Mouse (Mus musculus): ENCODE results near the gene Itgb6.
A peak's percentile ranks its signal among the peaks of the same experiment; 100 is the strongest.

The Itgb6 gene

DNA sequence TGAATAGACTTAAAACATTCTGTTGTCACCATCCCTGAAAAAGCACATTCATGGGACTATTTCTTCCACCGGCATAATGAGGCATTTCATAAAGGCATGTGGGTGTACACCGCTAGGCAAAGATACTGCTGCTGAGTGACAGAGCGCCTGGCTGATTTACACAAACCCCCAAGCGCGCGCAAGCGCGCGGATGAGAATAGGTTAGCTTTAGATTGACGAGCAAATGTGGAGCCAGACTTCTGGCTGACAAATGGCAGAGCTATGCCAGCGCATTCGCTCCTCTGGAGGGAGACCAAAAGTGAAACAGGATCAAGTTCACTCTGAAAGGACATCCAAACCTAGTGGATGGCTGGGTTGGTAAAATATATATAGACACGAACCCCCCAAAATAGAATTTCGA is at the start of gene Itgb6:
Itgb6 (minus strand) TSS at position 130 of the 400 bp plus-strand sequence.
- no peak for DNase-seq (ENCODE audit: low read depth)

DNA sequence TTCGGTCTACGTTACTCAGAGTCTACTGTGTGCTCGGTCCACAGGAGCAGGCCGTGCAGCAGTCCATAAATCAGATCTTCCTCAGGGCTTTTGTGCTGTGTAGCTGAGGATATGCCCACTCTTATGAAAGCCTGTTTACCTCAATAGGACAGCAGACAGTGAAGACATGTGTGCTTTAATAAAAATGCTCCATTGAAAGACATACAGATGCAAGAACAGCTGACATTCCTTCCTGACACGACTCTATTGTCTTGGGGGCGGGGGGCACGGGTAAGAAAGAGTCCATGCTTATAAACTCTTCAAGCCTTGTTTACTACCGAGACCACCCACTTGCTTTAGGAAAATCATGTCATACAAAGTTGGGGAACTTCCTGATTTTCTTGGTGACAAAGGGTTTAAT is 44.0 kb upstream of the Itgb6 start:
- no peak for DNase-seq (ENCODE audit: low read depth)

DNA sequence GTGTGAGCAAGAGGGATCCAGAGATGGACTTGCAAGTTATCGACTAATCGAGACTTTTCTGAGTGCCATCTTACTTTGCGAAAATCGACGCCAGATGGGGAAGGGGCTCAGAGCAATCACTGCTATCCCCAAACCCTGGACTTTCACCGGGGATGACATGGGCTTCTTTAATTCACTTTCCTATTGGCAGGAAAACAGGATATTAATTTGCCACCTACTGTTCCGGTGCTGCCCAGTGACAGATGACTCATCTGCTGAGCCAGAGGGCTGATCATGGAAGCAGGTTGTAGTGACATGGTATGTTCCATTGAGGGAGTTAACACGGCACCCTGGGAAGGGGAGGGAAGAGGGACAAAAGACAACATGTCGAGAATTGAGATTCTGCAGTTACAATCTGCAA is 33.8 kb upstream of the Itgb6 start:
- DNase-seq (ENCODE audit: low read depth): no peak

DNA sequence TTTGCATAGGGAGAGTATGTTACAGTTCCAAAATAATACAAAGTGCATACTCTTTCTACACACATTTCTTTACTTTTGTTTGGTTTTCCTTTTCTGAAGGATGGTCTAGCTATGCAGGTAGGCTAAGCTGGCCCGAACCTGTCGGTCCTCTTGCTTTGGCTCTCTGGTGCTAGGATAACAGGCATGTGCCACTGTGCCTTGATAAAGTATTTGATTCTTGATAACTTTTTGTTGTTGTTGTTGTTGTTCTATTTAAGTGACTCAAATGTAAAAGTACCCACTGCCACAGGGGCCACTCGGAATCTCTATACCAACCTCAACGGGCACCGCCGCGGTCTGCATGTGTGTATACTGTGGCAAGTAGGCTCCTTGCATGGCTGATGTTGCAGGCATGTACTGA is 32.7 kb upstream of the Itgb6 start:
- no peak for DNase-seq (ENCODE audit: low read depth)

- no peak for DNase-seq (ENCODE audit: low read depth)
These were observed 28.8 kb upstream of the Itgb6 start for GRCm38 (mm10) chr2:60751274-60751673.

DNA sequence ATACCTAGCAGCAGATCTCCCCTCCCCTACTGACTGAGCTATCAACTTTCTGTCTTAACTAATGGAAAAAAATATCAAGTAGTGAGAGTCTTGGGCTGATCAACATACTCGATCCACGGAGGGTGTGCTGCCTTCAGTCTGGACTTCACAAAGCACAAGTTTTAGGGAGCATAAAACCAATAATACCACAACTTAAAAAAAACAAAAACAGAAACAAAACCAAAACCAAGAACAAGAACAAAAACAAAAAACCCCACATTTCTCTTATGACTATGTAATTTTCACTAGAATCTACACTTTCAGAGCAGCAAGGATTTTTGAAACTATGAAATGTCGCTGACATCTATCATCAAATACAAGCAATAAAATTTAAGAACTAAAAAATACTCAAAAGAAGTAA is 28.1 kb upstream of the Itgb6 start:
- no peak for DNase-seq (ENCODE audit: low read depth)

- peak; percentile 50 for DNase-seq (ENCODE audit: low read depth)
These were observed 26.1 kb upstream of the Itgb6 start for GRCm38 (mm10) chr2:60748585-60748984.

DNA sequence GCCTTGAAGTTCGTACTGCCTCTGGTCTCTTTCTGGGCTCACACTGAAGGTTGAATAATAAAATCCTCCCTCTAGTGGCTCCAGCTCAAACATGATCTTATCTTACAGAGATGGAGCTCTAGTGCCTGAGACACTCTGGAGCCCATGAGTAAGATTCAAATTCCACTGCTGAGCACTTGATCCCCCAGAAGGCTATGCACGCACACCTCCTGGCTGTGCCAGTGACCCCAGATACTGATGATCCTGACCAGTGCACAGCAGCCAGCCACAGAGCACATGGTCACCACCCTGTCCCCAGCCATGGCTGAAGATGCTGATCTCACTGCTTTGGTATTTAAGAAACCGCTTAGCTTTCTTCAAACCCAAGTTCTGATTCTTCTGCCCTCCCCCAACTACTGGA is 25.1 kb upstream of the Itgb6 start:
- DNase-seq (ENCODE audit: low read depth): peak; percentile 30

DNA sequence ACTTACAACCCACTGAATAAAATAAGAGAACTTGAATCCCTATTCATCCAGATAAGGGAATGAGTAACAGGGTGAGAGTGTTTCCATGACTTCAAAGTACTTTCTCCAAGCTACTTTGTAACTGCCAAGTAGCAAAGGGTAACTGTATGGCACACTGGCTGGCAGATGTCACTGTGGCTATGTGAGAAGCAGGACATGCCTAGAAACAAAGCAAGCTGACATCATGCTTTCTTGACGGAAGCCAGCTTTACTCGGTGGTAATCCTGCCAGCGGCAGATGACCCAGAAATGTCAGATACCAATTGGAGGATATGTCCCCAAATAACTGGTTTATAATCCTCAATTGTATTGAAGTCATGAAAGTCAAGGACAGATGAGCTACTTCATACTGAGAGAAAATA is 22.2 kb upstream of the Itgb6 start:
- no peak for DNase-seq (ENCODE audit: low read depth)

GRCm38 (mm10) chr2:60739389-60740137 is 17.1 kb upstream of the Itgb6 start:
- peak; percentile 84 for DNase-seq (ENCODE audit: low read depth)

DNA sequence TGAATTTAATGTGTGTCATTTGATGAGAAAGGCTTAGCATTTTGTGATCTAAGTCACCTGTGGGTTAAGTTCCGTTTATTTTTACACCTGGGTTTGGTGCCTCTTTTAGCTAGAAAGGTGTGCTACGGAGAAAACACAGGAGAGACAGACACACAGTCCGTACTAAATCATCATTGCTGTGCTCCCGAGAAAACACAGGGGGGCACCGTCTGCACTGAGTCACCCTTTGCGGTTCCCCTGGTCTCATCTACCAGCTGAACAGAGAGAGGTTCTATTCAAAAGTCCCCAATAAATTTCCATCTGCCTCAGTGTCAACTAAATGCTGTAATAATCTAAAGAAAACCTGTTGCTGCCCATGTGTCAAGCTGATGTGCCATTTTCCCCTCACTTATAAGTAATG is 8.5 kb upstream of the Itgb6 start:
- DNase-seq (ENCODE audit: low read depth): peak; percentile 30

GRCm38 (mm10) chr2:60730024-60730423 is 7.6 kb upstream of the Itgb6 start:
- DNase-seq (ENCODE audit: low read depth): no peak

DNA sequence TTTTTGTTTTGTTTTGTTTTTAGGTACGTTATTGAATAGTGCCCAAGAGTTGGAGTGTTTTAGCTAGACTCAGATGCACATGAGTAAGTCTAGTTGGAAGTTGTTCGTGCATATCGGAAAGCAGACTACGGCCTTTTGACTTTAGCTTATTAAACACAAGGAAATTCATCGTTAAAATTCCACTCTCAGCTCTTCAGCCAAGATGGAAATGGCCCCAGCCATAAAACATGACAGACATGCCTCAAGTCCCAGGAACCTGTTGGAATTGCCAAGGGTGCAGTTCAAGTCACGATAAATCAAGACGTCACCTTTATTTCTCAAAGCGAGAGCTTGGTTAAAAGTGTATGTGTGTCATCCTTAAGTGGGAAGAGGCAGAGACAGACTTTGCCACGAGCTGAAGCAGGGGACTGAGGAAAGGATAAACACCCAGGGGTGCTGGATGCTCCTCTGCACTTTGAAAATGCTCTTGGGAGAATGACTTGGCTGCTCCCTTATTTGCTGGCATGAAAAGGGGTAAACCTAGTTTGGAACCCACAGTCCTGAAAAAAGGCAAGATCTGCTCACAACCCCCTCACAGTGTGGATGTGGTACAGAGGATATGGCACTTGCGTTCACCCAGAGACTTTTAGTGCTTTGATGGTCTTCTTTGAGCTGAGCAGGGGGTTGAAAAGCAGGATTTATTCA is 6.6 kb upstream of the Itgb6 start:
- no peak for DNase-seq (ENCODE audit: low read depth)

DNA sequence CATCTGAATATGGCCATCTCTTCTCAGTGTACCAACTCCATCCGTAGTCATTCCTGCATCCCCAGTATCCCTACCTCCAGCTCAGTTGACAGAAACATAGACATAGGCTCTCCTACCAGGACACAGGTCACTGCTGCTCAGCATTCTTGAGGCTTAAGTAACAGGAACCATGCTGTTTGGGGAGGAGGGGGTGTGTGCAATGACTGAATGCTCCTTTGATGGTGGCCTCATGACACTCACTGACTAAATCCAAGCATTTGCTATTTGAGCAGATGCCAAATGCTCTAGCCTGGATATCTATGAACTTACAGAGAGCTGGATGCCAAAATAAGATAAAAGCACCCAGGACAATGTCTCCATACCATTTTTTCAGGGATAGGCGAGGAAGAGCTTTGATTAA is 2.2 kb upstream of the Itgb6 start:
- DNase-seq (ENCODE audit: low read depth): no peak

GRCm38 (mm10) chr2:60722967-60723366 is 524 bp upstream of the Itgb6 start:
- no peak for DNase-seq (ENCODE audit: low read depth)

- DNase-seq (ENCODE audit: low read depth): peak; percentile 58
These were observed 1.5 kb downstream of the Itgb6 start for GRCm38 (mm10) chr2:60720906-60721305.

DNA sequence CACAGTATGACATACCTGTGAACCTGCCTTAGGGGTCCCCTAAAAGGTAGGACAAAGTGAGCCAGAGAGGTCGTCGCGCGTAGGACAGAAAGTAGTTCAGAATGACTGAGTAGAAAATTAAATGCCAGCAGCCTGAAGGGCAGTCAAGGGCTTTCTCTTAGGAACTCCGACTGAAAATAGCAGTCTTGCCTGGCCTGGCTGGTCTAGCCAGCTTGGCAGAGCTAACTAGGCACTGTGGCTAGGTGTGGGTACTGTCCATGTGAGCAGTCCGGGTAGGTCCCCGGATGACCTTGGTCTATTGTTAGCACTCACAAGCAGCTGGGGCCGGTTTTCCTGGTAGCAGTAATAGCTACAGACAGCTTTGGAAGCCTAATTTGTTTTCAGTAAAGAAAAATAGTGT is 2.2 kb downstream of the Itgb6 start:
- DNase-seq (ENCODE audit: low read depth): peak; percentile 25

GRCm38 (mm10) chr2:60717348-60717747 is 5.1 kb downstream of the Itgb6 start:
- no peak for DNase-seq (ENCODE audit: low read depth)

DNA sequence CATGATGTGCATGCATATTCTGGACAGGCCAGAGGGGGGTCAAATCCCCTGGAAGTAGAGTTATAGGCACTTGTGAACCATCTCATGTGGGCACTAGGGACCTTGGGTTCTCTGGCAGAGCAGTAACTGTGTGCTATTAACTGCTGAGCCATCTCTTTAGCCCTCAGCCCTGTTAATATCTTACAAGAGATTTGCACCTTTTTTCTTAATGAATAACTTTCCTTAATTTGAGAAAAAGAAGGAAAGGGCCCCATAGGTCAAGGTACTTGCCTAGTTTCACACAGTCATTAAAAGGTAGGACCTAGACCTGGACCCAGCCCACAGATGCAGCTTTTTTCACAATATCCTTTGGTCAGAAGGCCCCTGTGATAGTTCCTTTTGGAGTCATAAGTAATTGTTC is 5.9 kb downstream of the Itgb6 start:
- DNase-seq (ENCODE audit: low read depth): no peak

GRCm38 (mm10) chr2:60715771-60716170 is 6.7 kb downstream of the Itgb6 start:
- no peak for DNase-seq (ENCODE audit: low read depth)

DNA sequence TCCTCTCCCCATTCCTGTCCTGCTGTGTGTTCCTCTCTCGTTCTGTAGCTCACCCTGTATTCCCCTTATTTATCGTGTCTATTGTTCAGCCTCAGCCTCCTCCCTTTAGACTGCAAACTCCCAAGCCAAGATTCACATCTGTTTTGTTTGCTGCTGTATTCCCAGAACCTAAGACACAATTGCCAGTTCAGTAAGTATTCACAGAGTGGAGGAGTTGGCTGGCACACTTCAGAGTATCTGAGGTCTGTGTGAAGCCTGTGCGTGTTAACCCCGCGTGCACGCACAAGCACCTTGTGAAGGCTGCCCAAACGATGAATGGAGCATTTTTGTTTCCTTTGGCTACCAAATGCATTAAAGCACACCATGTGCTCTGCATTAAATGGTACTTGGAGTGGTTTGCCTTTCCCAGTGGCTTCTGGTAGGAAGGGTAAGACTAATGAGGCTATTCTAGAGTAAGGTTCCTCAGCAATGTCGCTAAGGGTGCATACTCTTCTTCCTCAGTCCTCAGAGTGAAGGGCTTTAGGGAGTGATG is 7.4 kb downstream of the Itgb6 start:
- no peak for DNase-seq (ENCODE audit: low read depth)

- DNase-seq (ENCODE audit: low read depth): peak; percentile 56
These were observed 8.0 kb downstream of the Itgb6 start for GRCm38 (mm10) chr2:60714475-60714874.

- DNase-seq (ENCODE audit: low read depth): no peak
These were observed 8.6 kb downstream of the Itgb6 start for GRCm38 (mm10) chr2:60713857-60714256.

GRCm38 (mm10) chr2:60712891-60713290 is 9.6 kb downstream of the Itgb6 start:
- DNase-seq (ENCODE audit: low read depth): no peak

Data from 416B (cell line).